Mouse (Mus musculus) v-Abl transformed pro-B cells (cell line): ENCODE data around the gene Vmn2r124.
"Not testable (repeated sequence)": the region's sequence is repeated elsewhere in the genome, so short reads cannot be mapped to it uniquely, and the experiment has no call there.

Experiments
- in situ Hi-C, 2 experiments: fragments of 400-800 bp; cut with MboI; formaldehyde crosslinking; loops; one replicate each; pipeline ENCODE4 v1.15.1; 2025; ENCODE audit not compliant: unreplicated experiment in 2 of 2

Gene Vmn2r124

DNA sequence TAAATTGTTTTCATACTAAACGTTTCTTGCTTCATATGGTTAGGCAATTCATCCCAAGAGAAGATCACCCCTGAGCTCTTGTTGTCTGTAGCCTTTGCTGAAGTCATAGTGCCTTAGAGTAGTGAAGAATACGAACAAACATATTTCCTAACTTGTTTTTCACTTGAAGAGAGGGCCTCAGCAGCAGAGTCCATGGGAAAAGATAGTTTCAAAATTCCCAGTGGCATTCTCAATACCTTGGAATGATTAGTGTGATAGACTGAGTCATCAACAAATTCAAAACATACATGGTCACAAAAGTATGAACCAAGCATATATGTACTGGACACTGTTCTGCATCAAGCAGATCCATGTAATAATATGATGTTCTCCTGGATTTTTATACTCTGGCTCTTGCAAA, at the start of gene Vmn2r124:
Vmn2r124 (plus strand) TSS at position 301 of the 400 bp plus-strand sequence.
- in situ Hi-C loops: no loop called here

- in situ Hi-C loops: no loop called here
These were observed 44.5 kb upstream of the Vmn2r124 start for GRCm38 (mm10) chr17:18004752-18005151.

DNA sequence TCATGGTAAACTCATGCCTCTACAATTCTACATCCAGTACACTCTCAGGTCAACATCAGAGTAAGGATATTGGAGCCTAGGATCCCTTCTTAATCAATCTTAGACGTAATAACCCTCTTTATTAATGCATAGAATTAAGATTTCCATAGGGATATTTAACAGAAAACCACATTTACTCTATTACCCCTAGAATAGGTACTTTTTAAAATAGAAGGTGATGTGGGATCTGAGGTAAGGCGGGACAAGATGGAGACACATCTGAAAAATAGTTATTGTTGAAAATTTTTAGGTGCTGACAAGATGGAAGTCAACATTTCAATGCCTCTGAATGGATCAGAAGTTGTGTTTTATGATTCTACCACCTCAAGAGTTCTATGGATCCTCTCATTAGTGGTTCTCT, 27.8 kb upstream of the Vmn2r124 start, which contains the start of gene Fpr-rs4:
Fpr-rs4 (plus strand) TSS at position 301 of the 400 bp plus-strand sequence.
- in situ Hi-C loops: no loop called here

DNA sequence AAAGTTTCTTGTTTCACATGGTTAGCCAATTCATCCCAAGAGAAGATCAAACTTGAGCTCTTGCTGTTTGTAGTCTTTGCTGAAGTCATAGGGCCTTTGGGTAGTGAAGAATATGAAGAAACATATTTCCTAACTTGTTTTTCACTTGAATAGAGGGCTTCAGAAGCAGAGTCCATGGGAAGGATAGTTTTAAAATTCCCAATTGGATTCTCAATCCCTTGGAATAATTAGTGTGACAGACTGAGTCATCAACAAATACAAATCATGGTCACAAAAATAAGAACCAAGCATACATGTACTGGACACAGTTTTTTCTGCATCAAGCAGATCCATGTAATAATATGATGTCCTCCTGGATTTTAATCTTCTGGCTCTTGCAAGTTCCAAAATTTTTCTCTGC, 35.5 kb downstream of the Vmn2r124 start, which contains the start of gene Vmn2r91:
Vmn2r91 (plus strand) TSS at position 301 of the 400 bp plus-strand sequence.
- in situ Hi-C loops: not testable (repeated sequence)

- in situ Hi-C loops: not testable (repeated sequence)
These were observed 46.4 kb downstream of the Vmn2r124 start for GRCm38 (mm10) chr17:18095626-18096025.

- in situ Hi-C loops: not testable (repeated sequence)
These were observed 53.0 kb downstream of the Vmn2r124 start for GRCm38 (mm10) chr17:18102265-18102664.
